Mouse (Mus musculus): ENCODE data around the gene Tead2.
"Not testable (repeated sequence)": the region's sequence is repeated elsewhere in the genome, so short reads cannot be mapped to it uniquely, and the experiment has no call there.

The Tead2 gene

DNA sequence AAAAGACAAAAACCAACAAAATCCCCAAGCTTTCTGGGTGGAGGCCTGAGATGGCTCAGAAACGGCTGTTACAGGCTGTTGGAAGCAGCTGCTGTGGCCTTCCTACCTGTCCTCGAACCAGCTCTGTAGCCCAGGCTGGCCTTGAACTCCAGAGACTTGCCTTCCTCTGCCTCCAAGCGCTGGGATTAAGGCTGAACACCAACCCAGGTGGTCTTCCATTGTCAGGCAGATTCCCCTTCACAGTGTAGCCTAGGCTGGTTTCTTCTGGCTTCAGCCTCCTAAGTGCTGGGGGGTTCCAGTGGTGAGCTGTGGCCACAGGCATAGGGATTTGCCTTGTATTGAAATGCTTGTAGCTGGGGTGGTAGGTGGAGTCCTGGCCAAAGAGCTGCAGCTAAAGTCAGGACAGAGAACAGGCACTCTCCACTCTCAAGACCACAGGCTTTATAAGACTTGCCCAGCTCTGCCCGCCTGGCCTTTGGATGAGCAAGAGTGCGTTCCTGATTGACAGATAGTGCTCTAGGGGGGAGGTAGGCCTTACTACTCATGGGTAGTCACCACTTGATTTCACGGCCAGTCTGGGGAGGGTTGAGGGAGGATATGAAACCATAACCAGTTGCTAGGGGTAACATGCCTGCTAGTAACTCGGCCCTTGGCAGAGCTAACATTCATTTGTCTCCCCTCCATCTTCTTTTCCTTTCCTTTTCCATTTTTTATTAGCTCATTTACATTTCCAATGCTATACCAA is 14.1 kb downstream of the Tead2 start:
- no peak for DNase-seq

- no peak for DNase-seq
These were observed 15.6 kb downstream of the Tead2 start for GRCm38 (mm10) chr7:45231192-45231591.

DNA sequence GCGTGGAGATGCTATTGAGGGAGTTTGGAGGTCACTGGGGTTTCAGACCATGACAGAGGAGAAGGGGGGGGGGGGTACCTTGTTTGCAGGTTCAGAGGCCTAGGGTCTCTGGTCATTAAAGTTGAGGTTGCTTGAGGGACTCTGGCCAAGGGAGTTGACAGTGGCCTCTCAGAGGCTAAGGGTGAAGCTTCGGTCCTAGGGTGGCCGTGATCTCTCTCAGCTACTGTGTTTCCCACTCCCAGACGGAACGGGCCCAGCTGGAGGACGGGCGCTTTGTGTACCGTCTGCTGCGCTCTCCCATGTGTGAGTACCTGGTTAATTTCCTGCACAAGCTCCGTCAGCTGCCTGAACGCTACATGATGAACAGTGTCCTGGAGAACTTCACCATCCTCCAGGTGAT is 16.4 kb downstream of the Tead2 start:
- no peak for DNase-seq

DNA sequence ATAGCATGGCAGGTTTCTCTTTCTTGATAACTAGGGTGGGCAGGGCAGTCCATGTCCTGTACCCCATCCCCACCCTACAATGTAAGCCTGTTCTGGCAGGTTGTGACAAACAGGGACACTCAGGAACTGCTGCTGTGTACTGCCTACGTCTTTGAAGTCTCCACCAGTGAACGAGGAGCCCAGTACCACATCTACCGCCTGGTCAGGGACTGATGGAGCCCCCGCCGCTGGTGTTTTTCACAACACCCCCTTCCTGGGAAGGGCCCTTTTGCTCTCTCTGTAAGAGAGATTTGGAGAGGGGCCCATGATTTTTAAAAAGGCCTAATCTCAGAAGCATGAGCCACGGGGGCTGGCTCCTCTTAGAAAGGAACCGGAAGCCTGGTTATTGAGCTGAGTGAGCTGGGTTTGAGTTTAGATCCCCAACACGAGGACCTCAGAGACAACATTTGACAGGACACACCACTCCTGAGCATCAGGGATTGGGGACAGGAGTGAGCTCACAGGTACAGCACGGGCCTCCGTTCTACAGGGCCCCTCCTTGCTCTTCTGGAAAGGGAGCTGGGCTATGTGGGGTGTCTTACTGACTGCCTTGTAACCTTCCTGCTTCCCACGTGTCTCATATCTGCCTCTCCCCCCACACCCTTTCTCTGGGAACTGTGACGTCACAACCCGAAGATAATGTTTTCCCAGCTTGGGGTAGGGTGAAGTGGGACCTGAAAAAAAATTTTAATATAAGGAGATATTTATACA is 17.3 kb downstream of the Tead2 start:
- DNase-seq, result no peak

- peak; percentile 62 for DNase-seq
These were observed 18.2 kb downstream of the Tead2 start for GRCm38 (mm10) chr7:45233580-45234332.

GRCm38 (mm10) chr7:45234333-45234841 is 18.8 kb downstream of the Tead2 start:
- no peak for DNase-seq

- DNase-seq, result no peak
These were observed 19.5 kb downstream of the Tead2 start for GRCm38 (mm10) chr7:45234922-45235571.

DNA sequence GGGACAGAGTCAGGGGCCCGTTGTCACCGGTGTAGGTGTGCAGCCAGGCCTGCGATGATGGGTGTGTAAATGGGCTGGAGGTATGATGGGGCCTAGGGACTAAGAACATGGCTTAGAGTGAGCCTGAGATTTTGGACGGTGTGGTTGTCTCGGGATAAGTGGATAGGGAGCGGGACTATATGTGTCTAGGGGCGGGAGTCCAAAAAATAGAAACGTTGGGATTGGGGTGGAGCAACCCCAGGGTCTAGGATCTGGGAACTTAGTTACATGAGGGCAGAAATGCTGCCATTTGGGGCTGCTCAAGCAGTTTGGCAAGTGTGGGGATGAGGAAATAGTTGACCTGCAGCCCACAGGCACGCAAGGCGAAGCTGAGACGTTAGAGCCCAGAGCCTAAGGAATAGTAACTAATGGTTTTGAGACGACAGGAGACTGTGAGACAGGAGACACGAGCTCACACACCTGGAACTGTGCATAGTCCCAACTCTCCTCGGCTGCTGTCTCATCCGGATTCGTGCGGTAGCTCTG is 20.2 kb downstream of the Tead2 start:
- no peak for DNase-seq

DNA sequence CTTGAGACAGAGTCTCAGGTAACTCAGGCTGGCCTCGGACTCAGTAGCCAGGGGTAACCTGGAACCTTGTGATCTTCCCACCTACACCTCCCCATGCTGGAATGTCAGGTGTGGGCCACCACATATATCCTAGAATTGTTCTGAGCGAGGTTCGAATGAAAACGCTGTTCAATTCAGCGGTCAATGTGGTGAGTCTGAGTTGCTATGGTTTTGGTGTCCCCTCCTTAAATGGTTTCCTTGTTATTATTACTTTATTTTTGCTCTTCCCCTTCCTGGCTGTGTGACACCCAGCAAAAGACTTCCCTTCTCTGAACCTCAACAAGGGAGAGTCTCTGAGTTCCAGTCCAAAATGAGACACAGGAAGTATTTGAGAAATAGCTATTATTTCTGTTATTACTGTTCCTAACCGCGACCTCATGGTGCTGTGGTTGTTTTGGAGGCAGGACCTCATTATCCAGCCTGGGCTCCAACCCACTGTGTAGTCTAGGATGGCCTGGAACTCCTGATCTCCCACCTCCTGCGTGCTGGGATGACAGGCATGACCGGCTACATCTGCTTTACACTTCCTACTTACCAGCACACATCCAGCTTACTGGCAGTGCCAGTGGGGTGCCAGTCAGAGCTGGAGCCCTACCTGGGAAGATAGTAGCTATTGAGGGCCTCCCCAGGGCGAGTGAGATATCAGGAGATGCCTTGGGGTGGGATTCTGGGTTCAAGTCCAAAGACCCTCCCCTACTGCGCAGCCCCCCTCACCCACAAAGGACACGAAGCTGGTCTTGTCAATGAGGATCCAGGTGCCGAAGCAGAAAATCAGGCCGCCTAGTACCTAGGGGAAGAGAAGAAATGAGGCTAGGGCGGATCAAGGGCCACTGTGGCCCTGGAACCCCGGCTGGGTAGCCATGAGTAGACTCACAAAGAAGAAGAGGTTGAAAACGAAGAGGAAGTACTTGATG is 22.5 kb downstream of the Tead2 start:
- DNase-seq, result no peak

GRCm38 (mm10) chr7:45238723-45239496 is 23.4 kb downstream of the Tead2 start, which contains the start of gene Cd37:
Gene Cd37, minus strand, starts transcription at chr7:45239115.
- DNase-seq, result no peak

DNA sequence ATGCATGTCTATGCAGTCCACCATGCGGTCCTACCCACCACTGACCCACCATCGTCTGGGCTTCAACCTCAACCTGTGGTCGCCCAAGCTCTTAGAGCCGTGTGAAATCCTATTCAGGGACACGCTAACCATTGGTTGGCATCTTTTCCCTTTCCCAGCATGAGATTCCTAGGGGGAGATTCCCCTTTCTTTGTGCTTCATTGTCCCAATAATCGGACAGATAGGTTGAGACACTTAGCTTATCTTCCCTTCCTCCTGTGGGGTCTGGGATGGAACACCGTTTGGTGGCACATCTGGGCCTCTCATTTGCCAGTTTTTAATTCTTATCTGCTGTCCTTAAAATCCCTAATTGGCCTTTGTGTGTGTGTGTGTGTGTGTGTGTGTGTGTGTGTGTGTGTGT is 24.6 kb downstream of the Tead2 start:
- DNase-seq, result no peak

- DNase-seq, result peak; percentile 61
These were observed 25.3 kb downstream of the Tead2 start, which contains the start of gene Slc6a16 for GRCm38 (mm10) chr7:45240633-45241388. Gene Slc6a16, plus strand, starts transcription at chr7:45241085.

DNA sequence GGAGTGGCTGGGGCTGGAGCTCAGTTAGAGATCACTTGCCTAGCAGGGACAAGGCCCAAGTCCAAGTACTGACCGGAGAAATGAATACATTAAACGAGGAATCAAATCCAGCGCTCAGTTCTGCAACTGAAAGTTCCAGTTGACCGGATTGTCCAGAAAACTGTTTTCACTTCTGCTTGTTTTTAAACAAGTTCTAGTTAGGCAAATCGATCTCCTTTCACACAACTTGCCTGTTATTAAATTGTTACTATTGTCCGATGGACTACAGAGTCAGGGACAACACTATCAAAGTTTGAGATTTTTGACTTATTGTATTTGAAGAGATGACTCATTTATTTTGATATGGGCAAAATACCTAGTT is 25.8 kb downstream of the Tead2 start:
- DNase-seq, result no peak

- DNase-seq, result no peak
These were observed 32.1 kb downstream of the Tead2 start for GRCm38 (mm10) chr7:45247666-45248065.

DNA sequence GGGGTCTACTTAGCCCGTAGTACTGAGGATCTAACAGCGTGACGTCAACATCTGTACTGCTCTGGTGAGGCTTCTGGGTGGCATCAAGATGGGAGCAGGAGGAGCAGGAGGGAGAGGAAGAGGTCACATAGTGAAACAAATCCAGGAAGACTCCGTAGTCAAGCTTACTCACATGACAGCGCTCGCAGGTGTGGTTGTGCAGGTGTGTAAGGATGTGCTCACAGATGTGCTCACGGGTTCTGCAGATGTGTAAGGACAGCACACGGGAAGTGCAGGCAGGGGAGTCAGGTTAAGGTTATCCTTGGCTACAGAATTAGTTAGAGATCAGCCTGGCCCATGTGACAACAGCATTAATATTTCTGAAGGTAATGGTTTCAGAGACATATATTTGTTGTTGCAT is 38.3 kb downstream of the Tead2 start:
- no peak for DNase-seq

- DNase-seq, result not testable (repeated sequence)
These were observed 40.3 kb downstream of the Tead2 start for GRCm38 (mm10) chr7:45255822-45256221.

DNA sequence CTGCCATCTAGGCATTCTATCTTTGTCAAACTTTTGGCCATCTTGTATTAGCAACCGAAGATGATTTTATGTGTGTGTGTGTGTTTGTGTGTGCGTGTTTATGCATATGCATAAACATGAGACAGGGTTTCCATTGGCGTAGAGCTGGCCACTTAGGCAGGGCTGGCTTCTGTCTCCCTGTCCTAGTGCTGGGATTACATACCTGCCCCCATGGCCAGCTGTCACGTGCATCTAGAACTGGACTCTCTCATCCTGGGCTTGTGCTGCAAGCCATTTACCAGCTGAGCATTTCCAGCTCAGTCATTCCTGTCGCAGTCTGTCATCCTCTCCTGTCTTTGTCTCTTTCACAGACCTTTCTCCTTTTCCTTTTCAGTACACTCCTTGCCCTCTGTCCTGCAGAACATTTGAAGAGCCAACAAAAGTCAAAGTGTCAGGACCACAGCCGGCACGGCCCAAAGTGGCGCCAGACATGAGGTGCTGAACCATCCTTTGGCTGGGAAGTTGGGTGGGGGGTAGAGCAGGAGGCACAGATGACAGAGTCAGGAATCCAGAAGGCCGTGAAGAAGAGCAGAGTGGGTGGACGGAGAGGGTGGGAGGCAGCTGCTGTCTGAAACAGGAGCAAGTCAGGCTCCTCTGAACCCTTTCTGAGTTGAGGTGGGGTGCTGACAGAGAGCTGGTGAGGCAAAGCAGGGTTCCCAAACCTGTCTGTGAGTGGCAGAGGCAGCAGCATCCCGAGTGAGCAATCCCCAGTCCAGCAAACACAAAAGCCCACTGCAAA is 41.7 kb downstream of the Tead2 start:
- DNase-seq, result no peak

- no peak for DNase-seq
These were observed 43.7 kb downstream of the Tead2 start for GRCm38 (mm10) chr7:45259281-45259680.

GRCm38 (mm10) chr7:45262266-45262665 is 46.7 kb downstream of the Tead2 start:
- no peak for DNase-seq

Measured in right cerebral cortex, postnatal 14 days (tissue).